Mouse (Mus musculus) urinary bladder, postnatal 10 days (tissue): ENCODE data around the gene Spatc1l.
A peak's percentile ranks its signal among the peaks of the same experiment; 100 is the strongest.

Experiments
- DNase-seq: peaks from one replicate; pipeline ENCODE4 v3.0.0; 2022; ENCODE audit warnings: low spot score

Spatc1l gene

DNA sequence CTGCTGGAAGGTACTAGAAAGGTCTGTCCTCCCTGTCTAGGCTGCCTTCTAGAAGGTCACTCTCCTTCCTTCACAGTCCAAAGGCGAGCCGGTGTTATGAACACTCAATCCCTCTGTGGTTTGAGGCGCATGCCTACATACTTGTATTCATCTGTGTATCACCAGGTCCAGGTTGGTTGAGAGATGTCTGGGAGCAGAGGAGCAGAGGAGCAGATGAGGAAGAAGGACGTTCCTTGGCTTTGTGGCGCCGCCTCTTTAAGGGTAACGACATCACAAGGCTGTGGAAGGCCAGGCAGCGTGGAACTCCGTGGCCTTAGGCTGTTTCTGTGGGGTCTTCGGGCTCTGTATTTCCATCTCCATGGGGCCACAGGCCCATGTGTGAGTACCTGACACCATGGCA is at the start of gene Spatc1l:
TSS of gene Spatc1l (plus strand) at position 301 of the 400 bp plus-strand sequence.
- no peak for DNase-seq

DNA sequence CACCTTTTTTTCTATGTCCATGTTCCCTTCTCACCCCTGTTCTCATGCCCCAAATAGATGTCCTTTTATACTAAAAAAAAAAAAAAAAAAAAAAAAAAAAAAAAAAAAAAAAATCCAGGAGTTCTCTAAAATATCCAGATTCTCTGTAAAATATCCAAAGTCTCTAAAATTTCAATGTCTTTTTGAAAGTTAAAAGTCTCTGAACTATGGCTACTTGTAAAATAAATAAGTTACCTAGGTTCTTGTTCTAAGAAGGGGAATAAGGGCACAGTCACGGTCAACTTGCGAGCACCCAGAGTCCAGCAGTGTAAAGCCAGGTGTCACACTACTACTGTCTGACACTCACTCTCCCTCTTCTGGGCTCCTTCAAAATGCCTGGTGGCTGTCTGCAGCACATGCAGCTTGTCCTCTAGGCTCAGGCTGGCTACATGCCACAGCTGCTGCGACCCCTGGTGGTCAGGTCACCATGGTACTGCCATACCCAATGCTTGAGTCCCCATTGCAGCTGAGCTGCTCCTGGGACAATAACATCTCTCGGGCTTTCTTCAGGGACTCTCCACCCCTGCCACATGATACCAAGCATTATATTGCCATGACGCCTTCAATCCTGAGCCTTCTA is 49.0 kb upstream of the Spatc1l start:
- DNase-seq, result peak; percentile 27

DNA sequence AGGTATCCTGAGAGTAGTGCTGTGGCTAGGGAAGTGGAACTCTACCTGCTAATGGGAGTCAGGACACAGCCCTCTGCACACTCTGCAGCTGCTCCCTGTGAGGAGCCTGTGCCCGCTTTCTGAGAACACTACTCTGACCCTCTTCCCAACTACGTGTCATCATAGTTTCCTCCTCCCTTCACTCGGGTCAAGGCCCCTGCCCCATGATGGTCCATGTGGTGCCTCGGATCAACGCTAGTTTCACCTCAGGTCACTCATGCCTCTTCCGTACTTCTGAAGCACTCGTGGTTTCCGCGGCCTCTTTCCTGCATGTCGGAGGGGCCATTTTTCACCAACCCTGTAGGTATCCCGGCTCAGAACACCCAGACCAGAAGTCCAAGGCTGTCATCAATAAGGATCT is 31.1 kb upstream of the Spatc1l start:
- no peak for DNase-seq

DNA sequence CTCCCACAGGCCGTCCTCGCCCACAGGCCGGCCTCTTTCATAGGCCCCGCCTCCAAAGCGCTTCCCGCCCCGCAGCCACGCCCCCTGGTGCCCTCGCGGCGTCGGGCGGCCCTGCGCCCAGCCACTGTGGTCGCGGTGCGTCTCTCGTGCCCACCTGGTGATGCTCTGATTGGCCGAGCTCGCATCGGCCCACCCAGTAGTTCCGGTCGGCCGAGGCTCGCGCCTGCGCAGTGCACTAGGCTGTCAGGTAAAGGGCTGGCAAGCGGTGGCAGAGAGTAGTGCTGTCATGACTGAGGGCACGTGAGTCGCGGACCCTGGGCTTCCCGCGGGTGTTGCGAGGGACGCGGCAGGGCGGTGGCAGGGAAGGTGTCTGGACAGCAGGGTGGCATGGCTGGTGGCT is 30.7 kb upstream of the Spatc1l start, which contains the start of gene Lss:
TSS of gene Lss (plus strand) at position 214 of the 400 bp plus-strand sequence.
- DNase-seq, result peak; percentile 87

DNA sequence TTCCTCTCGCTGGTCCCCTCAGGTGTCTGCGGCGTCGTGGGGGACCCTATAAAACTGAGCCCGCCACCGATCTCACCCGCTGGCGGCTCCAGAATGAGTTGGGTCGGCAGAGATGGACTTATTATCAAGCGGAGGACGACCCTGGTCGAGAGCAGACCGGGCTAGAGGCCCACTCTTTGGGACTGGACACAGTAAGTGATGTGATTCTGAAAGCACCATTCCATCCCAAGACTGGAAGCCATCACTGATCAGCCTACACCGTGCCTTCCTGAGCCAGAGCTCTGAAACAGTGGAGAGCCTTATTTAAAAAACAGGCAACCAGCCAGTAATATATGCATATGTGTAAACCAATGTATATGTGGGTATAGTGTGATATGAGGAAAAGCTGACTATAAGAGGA is 30.2 kb upstream of the Spatc1l start:
- DNase-seq, result no peak

DNA sequence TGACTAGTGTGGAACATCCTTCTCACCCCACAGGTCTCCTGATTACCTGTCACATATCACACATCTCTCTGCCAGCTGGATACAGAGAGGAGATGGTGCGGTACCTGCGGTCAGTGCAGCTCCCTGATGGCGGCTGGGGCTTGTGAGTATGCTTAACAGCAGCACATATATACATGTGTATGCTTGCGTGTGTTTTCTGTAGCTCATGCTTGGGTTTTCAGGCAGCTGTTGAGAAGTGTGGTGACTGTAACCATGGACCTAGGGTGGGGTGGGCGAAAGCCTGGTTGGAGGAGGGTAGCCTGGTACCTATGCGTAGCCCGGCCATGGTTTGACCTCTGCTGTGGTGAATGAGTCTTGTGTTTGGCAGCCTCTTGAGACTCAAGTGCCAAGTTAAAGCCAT is 26.5 kb upstream of the Spatc1l start:
- no peak for DNase-seq

DNA sequence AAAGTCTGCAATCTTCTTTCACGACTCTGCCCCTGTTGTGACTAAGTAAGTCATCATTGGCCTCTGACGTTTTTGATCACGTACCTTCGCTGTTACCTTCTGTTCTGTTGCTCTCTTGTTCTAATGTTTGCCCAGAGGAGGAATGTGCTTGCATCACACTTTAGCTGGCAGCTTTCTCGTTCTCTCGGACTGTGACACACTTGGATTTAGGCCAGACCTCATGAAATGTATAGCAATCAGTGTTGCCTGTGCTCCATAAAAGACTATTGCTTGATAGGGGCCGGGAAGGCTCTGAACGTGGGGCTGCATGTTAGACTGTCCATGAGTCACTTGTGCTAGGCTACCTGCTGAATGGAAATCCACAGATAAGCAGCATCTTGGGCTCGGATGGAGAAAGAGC is 24.5 kb upstream of the Spatc1l start:
- DNase-seq, result no peak

DNA sequence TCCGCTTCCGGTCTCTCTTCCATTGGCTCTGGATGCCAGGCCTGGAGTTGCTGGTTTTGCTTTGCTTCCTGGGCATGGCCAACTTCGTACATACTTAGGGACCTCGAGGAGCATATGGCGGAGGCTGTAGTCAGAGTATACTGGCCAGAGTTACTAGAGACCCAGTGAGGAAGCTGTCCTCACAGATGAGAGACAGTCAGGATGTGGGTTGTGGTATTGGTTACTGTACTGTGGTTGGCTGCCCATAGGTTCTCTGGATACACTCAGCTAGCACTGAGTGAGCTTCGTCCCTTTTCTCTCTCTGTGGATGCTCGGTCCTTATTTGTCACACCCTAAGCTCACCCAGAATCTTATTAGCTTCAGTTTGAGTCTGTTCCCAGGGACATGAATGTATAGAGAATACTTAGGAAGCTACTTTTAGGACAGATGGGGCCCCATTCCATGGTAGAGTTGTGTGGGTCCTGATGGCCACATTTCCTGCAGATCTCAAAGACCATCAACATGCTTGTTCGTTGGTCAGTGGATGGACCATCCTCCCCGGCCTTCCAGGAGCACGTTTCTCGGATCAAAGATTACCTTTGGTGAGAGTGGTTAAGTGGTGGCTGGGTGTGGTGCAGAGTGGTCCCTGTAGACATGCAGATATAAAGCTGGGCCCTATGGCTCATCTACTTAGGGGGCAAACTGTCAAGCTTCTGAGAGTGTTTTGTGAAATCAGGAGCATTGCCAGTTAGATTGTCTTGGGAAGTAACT is 20.6 kb upstream of the Spatc1l start:
- DNase-seq, result no peak

DNA sequence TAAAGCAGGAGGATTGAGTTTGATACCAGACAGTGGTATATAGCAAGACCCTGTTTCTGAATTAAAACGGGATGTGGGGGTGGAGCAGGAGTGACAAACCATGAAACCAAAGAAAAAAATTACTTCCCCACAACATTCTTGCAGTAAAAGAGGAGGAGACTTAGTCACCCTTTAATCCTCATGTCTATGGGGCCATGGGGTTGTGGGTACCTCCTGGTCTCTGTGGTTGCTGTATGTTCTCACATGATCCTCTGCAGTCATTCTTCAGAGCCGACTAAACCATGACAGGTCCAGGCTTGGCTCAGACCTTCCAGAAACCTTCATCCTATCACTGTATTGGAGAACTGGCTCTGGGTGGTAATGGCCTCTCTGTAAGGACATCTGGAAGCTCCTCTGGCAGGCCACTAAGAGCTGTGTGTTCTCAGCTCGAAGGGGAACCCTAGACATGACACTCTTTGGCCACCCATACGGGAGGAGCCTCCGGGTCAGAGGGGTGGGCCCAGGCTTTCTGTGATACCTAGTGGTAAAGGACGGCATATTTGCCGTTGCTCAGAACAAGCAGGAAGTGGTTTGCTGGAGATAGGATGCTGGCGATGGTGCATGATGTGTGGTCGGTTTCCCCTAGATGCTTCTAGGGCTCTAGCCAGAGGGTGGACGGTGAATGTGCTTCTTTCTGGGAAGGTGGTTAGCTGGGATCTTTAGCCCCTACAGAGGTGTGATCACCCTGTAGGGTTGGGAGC is 19.3 kb upstream of the Spatc1l start:
- DNase-seq, result no peak

DNA sequence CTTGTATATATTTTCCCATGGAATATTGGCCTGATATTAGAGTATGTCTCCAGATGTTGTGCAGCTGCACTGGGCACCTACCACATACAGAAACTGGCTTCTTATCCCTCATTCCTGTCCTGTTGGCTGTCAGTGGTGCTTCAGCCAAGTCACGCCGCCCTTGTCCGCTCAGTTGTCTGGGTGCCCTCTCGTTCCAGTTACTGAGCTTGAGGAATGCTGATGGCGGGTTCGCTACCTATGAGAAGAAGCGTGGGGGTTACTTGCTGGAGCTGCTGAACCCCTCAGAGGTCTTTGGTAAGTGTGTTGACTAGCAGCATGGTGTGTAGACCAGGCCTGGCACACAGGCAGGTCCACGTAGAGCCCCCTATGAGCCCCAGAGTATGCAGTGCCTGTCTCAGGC is 15.5 kb upstream of the Spatc1l start:
- no peak for DNase-seq

DNA sequence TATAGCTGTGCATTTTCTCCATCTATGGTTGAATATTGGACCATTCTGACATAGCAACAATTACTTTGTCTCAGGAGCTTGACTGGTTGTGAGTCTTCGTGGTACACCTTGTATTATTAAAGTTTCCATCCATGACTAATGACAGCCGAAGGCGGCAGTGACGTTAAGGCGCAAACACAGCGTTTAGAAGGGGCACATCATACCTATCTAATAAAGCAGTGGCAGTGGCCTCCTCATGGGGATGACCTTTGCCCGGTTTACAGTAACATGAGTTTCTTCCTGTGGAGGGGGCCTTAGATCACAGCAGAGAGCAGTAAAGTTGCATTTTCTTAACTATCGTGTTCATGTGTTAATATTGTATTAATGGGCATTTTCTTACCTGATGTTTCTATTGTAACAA is 13.9 kb upstream of the Spatc1l start:
- no peak for DNase-seq

DNA sequence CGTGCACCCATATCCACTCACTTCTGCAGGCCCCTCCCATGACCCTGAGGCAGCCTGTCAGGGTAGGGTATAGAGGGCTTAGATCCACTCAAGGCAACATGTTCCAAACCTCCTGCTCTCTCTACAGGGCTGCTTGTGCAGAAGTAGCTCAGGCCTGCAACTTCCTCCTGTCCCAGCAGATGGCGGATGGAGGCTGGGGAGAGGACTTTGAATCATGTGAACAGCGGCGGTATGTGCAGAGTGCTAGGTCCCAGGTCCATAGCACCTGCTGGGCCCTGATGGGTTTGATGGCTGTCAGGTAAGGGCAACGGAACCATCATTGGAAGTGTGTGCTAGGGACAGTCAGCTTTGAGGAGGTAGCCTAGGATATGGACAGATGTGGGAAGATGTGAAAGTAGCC is 11.6 kb upstream of the Spatc1l start:
- no peak for DNase-seq

DNA sequence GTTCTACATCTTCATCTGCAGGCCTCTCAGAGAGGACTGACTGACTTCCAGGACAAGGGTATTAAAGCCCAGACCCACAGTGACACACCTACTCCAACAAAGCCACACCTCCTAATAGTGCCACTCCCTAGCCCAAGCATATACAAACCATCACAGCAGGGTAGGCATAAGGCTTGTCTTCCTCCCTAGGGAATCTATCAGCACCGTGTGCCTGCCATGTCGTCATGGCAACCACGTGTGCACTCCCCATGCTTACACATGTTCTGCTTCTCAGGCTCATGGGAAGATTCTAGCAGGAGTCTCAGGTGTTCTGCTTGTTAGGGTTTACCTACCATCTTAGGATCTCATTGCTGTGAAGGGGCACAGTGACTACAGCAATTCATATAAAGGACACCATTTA is 10.5 kb upstream of the Spatc1l start:
- DNase-seq, result no peak

DNA sequence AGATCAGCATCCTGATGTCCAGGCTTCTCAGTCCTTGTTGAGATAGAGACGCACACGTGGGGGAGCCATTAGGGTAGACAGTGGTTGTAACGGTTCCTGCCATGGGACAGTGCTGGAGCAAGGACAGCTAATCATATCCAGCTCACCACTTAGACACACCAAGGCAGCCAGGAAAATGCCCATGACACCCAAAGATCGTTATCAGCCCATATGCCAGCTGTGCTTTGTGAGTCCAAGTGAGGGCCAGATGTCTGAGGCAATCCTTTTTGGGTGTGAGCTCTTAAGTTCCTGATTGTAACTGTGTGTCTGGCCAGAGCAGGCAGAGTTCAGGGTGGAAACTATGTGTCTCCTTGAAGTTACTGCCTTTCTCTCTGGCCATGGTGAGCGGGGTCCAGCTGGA is 8.0 kb upstream of the Spatc1l start:
- DNase-seq, result no peak

DNA sequence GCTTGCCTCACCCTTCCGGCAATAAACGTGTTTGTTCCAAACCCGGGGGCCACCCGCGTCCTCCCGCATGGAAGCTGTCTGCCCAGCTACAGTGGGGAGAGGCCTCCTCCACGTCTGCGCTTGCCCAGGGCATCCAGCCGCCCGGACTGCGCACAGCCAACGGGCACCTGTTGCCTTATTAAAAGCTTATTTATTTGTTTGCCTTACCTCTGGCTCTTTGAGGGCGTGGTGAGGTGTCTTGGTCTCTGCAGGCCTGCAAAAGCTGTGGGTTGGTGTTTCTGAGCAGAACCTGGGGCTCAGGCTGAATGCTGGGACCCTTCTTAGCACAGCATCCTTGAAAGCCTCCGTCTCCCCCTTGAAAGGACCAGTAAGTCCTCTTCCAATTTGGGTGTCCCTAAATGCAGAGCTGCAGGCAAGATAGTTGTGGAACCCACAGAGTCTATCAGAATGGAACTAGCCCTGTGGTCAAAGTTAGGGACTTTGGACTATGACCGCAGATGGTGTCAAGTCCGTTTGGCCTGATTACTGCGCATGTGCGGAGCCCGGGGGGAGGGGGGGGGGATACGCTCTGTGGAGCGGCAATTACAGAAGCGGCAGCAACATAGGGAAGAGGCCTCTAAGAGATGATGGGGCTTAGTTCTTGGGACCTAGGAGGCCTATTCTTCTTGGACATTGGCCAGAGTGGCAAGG is 8.1 kb downstream of the Spatc1l start:
- no peak for DNase-seq

DNA sequence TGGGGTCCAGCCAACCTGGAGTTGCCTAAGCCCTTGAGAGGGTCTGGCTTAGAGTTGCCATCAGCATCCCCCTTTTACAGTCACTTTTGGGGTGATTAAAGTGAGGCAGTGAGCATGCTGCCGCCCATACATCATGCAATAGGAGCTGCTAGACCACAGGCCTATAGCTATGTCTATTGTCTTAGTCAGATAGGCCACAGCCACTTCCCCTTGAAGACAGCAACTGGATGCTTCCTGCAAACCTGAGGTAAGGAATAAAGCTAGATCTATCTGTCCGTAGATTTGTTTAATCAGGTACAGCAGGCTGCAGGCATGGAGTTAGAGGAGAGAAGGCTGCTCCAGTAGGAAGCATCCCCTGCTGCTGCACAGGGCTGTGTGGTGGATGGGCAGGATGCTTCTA is 9.0 kb downstream of the Spatc1l start:
- DNase-seq, result no peak

DNA sequence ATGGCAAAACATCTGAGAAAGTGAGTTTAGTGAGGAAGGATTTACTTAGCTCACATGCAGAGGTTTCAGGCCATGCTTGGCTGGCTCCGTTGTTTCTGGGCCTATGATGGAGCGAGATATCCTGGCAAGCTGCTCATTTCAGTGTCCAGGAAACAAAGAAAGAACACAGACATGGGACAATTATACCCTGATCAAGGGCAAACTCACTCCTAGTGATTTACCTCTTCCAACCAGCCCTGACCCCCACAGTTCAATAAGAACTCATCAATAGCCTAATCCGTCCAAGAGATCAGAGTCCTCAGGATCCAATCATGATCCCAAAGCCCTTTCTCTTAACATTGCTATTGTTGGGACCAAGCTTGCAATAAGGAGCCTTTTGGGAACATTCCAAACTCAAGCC is 10.1 kb downstream of the Spatc1l start:
- DNase-seq, result no peak

DNA sequence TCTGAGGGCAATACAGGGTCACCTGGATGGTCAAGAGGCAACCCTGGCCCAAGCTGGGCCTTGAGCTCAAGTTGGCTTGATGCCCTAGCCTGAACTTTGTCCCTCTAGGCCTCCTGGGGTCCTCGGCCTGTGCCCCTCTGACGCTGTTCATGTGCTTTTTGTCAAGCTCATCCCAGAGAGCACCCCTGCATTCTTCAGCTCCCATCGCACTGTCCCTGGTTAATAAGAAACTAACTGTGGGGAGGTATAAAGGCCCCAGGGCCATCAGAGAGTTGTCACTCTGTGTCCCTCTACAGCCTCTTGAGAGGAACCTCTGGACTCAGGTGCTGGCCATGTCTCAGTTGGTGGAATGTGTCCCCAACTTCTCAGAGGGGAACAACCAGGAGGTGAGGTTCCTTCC is 13.3 kb downstream of the Spatc1l start, which contains the start of gene Ftcd:
TSS of gene Ftcd (plus strand) at position 275 of the 400 bp plus-strand sequence.
- DNase-seq, result no peak

DNA sequence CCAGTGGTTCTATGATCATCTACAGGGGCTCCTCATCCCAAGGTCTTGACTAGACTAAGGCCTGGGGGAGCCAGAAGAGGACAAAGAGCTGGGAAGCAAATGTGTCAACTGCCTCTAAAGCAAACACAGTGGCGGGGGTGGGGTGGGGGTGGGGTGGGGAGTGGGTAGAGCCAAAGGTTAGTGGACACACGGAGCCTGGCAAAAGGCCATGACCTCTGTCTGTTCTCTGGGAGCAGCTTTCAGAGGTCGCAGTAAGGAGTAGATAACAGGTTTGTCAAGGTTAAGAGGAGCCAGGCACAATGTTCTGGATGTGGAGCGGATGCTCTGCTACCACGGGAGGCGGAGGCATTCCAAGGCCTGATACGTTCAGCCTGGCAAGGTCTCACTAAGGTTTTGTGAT is 14.8 kb downstream of the Spatc1l start:
- DNase-seq, result no peak

DNA sequence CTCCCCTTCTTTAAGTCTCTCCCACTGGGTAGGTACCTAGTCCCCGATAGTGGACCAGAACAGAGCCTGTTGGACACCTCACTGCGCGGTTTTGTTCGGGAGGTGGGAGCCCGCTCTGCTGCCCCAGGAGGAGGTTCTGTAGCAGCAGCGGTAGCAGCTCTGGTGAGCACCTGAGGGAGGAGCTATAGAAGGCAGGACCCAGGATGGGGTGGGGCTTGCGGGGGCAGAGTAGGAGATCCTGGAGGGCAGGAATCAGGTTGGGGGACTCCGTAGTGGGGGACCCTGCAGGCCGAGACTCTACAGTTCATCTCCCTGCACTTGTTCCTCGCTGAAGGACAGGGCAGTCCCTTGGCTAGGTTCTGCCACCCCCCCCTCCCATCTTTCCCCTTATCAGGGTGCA is 22.1 kb downstream of the Spatc1l start:
- DNase-seq, result no peak

DNA sequence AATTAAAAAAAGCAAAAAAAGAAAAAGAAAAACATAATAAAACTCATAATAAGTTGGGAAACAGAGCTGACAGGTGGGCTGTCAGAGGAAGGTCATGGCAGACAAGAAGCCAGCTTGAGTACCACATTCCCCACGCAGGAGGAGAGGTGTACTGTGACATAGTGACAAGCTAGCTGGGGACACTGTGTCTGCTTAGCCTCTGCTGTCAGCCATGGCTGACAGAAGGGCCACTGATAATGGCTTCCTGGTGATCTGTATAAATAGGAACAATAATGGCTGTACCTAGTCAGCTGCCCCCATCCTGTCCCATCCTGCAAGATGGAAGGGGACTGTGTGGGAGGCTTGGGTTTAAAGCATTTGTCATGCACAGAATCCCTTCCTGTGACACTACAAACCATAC is 24.1 kb downstream of the Spatc1l start:
- no peak for DNase-seq

DNA sequence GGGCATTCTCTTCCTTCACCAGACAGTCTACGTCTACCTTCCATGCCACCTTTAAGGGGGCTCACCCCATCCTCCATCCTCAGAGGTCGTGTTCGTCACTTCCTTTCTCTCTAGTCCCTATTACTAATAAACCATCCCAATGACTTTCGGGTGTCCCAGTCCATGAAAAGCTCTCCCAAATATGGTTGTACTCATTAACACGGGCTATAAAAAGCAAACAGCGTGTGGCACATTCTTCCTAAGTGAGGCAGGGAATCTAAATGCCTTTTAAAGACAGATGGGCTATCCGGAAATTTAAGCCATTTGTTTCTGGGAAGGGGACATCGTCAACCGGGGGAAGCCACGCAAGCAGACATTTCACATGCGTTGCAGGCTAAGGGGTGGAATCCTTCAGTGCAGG is 28.1 kb downstream of the Spatc1l start:
- no peak for DNase-seq

DNA sequence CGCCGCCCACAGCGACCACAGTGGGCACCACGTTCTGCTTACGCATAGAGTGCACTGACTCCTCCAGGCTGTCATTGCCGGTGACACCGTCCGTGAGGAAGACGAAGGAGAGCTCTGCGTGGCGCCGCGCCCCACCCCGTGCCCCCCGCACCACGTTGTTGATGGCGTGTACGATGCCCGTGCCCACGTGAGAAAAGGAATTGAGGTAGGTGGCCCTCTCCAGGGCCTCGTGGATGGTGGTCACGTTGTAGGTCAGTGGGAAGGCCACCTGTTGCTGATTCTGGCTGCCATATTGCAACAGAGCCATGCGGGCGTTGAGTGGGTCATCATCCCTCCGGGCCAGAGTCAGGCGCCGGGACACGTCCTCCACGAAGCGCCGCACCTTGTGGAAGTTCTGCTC is 34.3 kb downstream of the Spatc1l start:
- no peak for DNase-seq
